Mouse (Mus musculus): ENCODE data around the gene Gm20388. TPM values are rescaled to one million over a fixed set of nuclear protein-coding genes. Genes with fewer than 3 reads are reported as not detected.

Gene Gm20388
- polyA plus RNA-seq, 1 experiment from 2014 or later: 4.4 TPM

GRCm38 (mm10) chr8:123330701-123331100, 3420.1 kb downstream of the Gm20388 start:
- no peaks in the 10 kb centered on the region for H3K9me3 ChIP-seq
- no peaks in the 10 kb centered on the region for H3K36me3 ChIP-seq
- H3K4me1 ChIP-seq (replicated peaks): peaks cover 35% of the 10 kb centered on the region
- no peaks in the 10 kb centered on the region for H3K27me3 ChIP-seq
- no peak overlapping the region for H3K9ac ChIP-seq (replicated peaks)
- no peak overlapping the region for H3K27ac ChIP-seq
- no peak overlapping the region for H3K4me3 ChIP-seq (replicated peaks)
- ATAC-seq: no peak
- H3K4me2 ChIP-seq (replicated peaks): no peak overlapping the region
- WGBS: 87% methylated on average over 6 of the region's 6 CpGs

GRCm38 (mm10) chr8:123331301-123331700, 3420.7 kb downstream of the Gm20388 start:
- H3K4me3 ChIP-seq (replicated peaks): peak overlapping the region; percentile 88; the same call in 1 of the 2 replicates
- H3K36me3 ChIP-seq: no peaks in the 10 kb centered on the region
- peak overlapping the region; percentile 84 for H3K4me2 ChIP-seq (replicated peaks)
- no peaks in the 10 kb centered on the region for H3K9me3 ChIP-seq
- peaks cover 35% of the 10 kb centered on the region for H3K4me1 ChIP-seq (replicated peaks)
- WGBS: 84% methylated on average over 2 of the region's 2 CpGs
- ATAC-seq: no peak
- H3K9ac ChIP-seq (replicated peaks): no peak overlapping the region
- H3K27me3 ChIP-seq: no peaks in the 10 kb centered on the region
- peak overlapping the region; percentile 95 for H3K27ac ChIP-seq

- peak overlapping the region; percentile 95 for H3K27ac ChIP-seq
- peak overlapping the region; percentile 88 for H3K4me3 ChIP-seq (replicated peaks)
- H3K36me3 ChIP-seq: no peaks in the 10 kb centered on the region
- peak overlapping the region; percentile 95 for H3K9ac ChIP-seq (replicated peaks)
- ATAC-seq: peak; percentile 31
- 33% methylated on average over 8 of the region's 8 CpGs for WGBS
- H3K9me3 ChIP-seq: no peaks in the 10 kb centered on the region
- peaks cover 35% of the 10 kb centered on the region for H3K4me1 ChIP-seq (replicated peaks)
- no peaks in the 10 kb centered on the region for H3K27me3 ChIP-seq
- H3K4me2 ChIP-seq (replicated peaks): peak overlapping the region; percentile 84
Measured at GRCm38 (mm10) chr8:123331810-123332209, 3421.2 kb downstream of the Gm20388 start.

GRCm38 (mm10) chr8:123332262-123333090, 3421.8 kb downstream of the Gm20388 start, which contains the start of gene Spire2:
Gene Spire2, plus strand, starts transcription at chr8:123332713.
- Histone ChIP-seq H3K9me3 (no peaks in the 10 kb centered on the region), H3K4me2 (replicated peaks) (peak within 1 kb of the TSS; percentile 84), H3K27ac (peak within 1 kb of the TSS; percentile 95), H3K9ac (replicated peaks) (peak within 1 kb of the TSS; percentile 95), H3K4me3 (replicated peaks) (peak within 1 kb of the TSS; percentile 88), H3K4me1 (replicated peaks) (peaks cover 35% of the 10 kb centered on the region), H3K36me3 (no peaks in the 10 kb centered on the region; the same call in 1 of the 2 replicates), H3K27me3 (no peaks in the 10 kb centered on the region)
- peak; percentile 86 for ATAC-seq
- under 1% methylated on average over 68 of the region's 85 CpGs for WGBS

- peak overlapping the region; percentile 88 for H3K4me3 ChIP-seq (replicated peaks)
- no peaks in the 10 kb centered on the region for H3K27me3 ChIP-seq
- 2% methylated on average over 17 of the region's 21 CpGs for whole genome bisulfite sequencing
- peaks cover 35% of the 10 kb centered on the region for H3K4me1 ChIP-seq (replicated peaks)
- no peaks in the 10 kb centered on the region; the same call in 1 of the 2 replicates for H3K36me3 ChIP-seq
- H3K9ac ChIP-seq (replicated peaks): peak overlapping the region; percentile 95
- peak overlapping the region; percentile 95 for H3K27ac ChIP-seq
- ATAC-seq: peak; percentile 57
- peak overlapping the region; percentile 84 for H3K4me2 ChIP-seq (replicated peaks)
- H3K9me3 ChIP-seq: no peaks in the 10 kb centered on the region
Measured at GRCm38 (mm10) chr8:123333091-123333587, 3422.5 kb downstream of the Gm20388 start.

GRCm38 (mm10) chr8:123333864-123334263, 3423.2 kb downstream of the Gm20388 start:
- H3K4me2 ChIP-seq (replicated peaks): peak overlapping the region; percentile 84
- H3K4me1 ChIP-seq (replicated peaks): peaks cover 35% of the 10 kb centered on the region
- 4% methylated on average over 7 of the region's 7 CpGs for WGBS
- H3K9ac ChIP-seq (replicated peaks): peak overlapping the region; percentile 95
- H3K9me3 ChIP-seq: no peaks in the 10 kb centered on the region
- H3K27me3 ChIP-seq: no peaks in the 10 kb centered on the region
- H3K4me3 ChIP-seq (replicated peaks): peak overlapping the region; percentile 88
- H3K27ac ChIP-seq: peak overlapping the region; percentile 95
- ATAC-seq: no peak
- no peaks in the 10 kb centered on the region; the same call in 1 of the 2 replicates for H3K36me3 ChIP-seq

- no peaks in the 10 kb centered on the region for H3K27me3 ChIP-seq
- H3K4me1 ChIP-seq (replicated peaks): peaks cover 35% of the 10 kb centered on the region
- H3K4me3 ChIP-seq (replicated peaks): peak overlapping the region; percentile 88
- H3K36me3 ChIP-seq: no peaks in the 10 kb centered on the region; the same call in 1 of the 2 replicates
- peak overlapping the region; percentile 95 for H3K27ac ChIP-seq
- no peaks in the 10 kb centered on the region for H3K9me3 ChIP-seq
- H3K9ac ChIP-seq (replicated peaks): peak overlapping the region; percentile 95
- H3K4me2 ChIP-seq (replicated peaks): peak overlapping the region; percentile 84
- 0% methylated on average over 1 of the region's 1 CpGs for WGBS
- no peak for ATAC-seq
Measured at GRCm38 (mm10) chr8:123334467-123334866, 3423.8 kb downstream of the Gm20388 start.

GRCm38 (mm10) chr8:123337475-123337874, 3426.8 kb downstream of the Gm20388 start:
- Histone ChIP-seq H3K27me3 (no peaks in the 10 kb centered on the region), H3K9ac (replicated peaks) (no peak overlapping the region), H3K4me3 (replicated peaks) (no peak overlapping the region), H3K9me3 (no peaks in the 10 kb centered on the region), H3K36me3 (peaks cover 13% of the 10 kb centered on the region), H3K4me1 (replicated peaks) (peaks cover 24% of the 10 kb centered on the region), H3K27ac (no peak overlapping the region), H3K4me2 (replicated peaks) (no peak overlapping the region)
- WGBS: 87% methylated on average over 3 of the region's 3 CpGs
- ATAC-seq: no peak

GRCm38 (mm10) chr8:123340071-123340470, 3429.4 kb downstream of the Gm20388 start:
- Histone ChIP-seq H3K4me3 (replicated peaks) (no peak overlapping the region), H3K27me3 (no peaks in the 10 kb centered on the region), H3K27ac (no peak overlapping the region), H3K9ac (replicated peaks) (no peak overlapping the region), H3K4me1 (replicated peaks) (peaks cover 6% of the 10 kb centered on the region), H3K36me3 (peaks cover 13% of the 10 kb centered on the region), H3K4me2 (replicated peaks) (no peak overlapping the region), H3K9me3 (no peaks in the 10 kb centered on the region)
- WGBS: 97% methylated on average over 4 of the region's 4 CpGs
- ATAC-seq: no peak

- ATAC-seq: no peak
- no peaks in the 10 kb centered on the region for H3K27me3 ChIP-seq
- H3K27ac ChIP-seq: no peak overlapping the region
- H3K36me3 ChIP-seq: peaks cover 13% of the 10 kb centered on the region
- no peaks in the 10 kb centered on the region for H3K9me3 ChIP-seq
- H3K4me1 ChIP-seq (replicated peaks): no peaks in the 10 kb centered on the region; the same call in 1 of the 2 replicates
- WGBS: 92% methylated on average over 27 of the region's 27 CpGs
- no peak overlapping the region for H3K4me3 ChIP-seq (replicated peaks)
- no peak overlapping the region for H3K9ac ChIP-seq (replicated peaks)
- no peak overlapping the region for H3K4me2 ChIP-seq (replicated peaks)
Measured at GRCm38 (mm10) chr8:123341040-123342015, 3430.7 kb downstream of the Gm20388 start.

- no peak overlapping the region for H3K9ac ChIP-seq (replicated peaks)
- ATAC-seq: no peak
- H3K4me3 ChIP-seq (replicated peaks): no peak overlapping the region
- no peak overlapping the region for H3K4me2 ChIP-seq (replicated peaks)
- peaks cover 13% of the 10 kb centered on the region for H3K36me3 ChIP-seq
- WGBS: 89% methylated on average over 8 of the region's 8 CpGs
- H3K27ac ChIP-seq: no peak overlapping the region
- no peaks in the 10 kb centered on the region; the same call in 1 of the 2 replicates for H3K4me1 ChIP-seq (replicated peaks)
- no peaks in the 10 kb centered on the region for H3K27me3 ChIP-seq
- no peaks in the 10 kb centered on the region for H3K9me3 ChIP-seq
Measured at GRCm38 (mm10) chr8:123342253-123342652, 3431.6 kb downstream of the Gm20388 start.

Measured in midbrain, embryonic 13.5 days (tissue).